Mouse (Mus musculus): ENCODE measurements around the gene Hexim1. TPM values are rescaled to one million over a fixed set of nuclear protein-coding genes. Genes with fewer than 3 reads are reported as not detected.
A peak's percentile ranks its signal among the peaks of the same experiment; 100 is the strongest.

The Hexim1 gene
- total RNA-seq, 2 experiments from 2014 or later = 43.7 to 45.4 TPM

DNA sequence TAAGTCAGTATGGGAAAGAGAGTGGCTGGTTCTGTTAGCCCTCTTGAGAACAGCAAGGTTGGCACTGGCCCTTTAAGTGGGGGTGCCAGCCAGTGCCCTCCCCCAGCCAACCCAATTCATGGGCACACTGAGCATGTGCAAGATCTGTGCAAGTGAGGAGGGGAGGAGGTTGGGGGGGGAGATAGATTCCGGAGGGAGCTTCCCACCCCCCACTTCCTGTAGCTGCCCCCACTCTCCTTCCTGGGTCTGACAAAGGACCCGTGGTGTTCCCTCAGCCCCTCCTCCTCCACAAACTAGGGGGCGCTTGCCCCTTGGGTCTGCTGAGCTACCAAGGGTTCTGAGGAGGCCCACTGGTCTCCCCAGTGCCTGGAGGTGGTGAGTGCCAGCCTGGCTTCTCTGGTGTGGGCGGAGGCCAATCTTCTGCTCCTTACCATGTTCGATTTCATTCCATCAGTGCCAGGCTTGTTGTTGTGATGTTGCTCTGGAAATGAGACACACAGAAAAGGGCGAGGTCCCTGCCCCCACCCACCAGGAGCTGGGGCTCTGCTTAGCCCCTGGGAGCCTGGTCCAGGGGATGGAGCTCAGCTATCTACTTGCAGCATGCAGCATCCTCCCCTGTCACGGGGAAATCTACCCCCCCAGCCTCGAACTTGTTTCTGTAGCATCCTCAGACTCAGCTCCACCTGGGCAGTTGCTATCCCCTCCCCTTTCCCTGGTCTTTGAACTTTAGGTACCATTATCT lies 26.6 kb downstream of the Hexim1 start:
- DNase-seq (ENCODE audit: low spot score in 2 of 2) = peak; percentile 88 to 94
- intact Hi-C loops (cut with DNase I) = no loop called here

DNA sequence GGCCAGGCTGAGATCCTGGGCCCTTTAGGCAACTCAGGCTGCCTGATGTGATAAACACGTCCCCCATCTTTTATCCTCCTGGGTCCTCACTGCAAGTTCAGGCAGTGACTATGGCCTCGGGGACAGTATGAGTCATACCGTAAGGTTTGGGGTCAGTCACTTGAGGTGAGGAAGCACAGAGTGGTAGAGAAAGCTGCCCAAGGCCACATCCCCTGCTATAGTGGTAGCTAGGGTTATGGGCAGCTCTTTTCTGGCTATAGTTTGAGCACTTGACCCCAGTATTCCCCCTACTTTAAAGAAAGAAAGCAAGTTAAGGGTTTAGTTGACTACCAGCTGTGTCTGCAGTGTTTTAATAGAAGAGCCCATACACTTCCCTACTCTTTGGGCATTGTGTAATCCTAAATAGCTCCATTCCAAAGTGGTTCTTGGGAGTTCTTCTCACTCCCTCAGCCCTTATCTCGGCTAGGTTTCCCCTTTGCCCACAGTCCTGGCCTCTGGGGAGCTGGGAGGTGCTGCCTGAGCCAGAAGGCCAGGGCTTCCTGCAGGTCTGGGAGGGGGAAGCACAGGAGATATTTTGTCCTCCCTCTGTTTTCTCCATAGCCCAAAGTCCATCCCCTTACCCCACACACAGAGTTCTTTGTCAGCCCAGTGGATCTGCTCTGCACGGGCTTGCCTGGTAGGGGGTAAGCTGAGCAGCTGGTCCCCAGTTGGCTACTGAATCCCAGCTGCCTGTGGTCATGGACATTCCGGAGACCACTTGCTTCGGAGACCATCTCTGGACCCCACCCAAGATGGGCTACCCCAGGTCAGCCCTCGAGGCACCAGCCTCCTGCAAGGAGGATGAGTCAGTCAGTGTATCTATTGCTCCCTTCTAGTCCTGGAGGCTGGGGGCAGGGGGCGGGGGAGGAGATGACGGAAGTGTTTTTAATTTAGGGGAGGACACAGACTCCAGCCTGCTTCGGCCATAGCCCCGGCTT lies 28.6 kb downstream of the Hexim1 start:
- intact Hi-C loops (cut with DNase I) = no loop called here

DNA sequence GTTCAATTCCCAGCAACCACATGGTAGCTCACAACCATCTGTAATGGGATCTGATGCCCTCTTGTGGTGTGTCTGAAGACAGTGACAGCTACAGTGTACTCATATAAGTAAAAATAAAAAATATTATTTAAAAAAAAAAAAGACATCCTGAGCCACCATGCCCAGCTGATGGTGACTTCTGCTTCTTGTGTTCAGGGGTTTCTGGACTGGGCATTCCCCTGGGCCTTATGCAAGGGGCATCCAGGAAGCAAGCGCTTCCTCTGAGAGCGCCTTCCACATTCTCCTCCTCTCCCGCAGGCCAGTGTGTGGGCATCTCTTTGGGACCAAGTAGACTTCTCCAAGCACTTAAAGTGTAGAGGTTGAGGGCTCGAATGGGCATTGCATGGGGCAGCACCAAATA lies 30.4 kb downstream of the Hexim1 start:
- no peak for DNase-seq (ENCODE audit: low spot score in 2 of 2)
- intact Hi-C loops (cut with DNase I) = no loop called here

More for the DNA sequence above, 28.6 kb downstream of the Hexim1 start:
- DNase-seq (ENCODE audit: low spot score in 2 of 2) = no peak

DNA sequence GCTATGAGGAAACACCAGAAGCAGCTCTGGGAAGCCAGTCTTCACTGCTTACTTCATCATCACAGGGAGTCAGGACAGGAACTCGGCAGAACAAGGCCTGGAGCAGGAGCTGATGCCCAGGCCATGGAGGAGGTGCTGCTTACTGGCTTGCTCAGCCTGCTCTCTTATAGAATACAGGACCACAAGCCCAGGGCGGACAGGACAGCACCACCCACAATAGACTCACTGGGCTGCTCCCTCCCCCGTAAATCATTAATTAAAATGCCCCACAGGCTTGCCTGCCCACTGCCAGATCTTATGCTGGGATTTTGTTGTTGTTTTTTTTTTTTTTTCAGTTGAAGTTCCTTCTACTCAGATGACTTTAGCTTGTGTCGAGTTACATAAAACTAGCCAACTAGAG lies 31.7 kb downstream of the Hexim1 start:
- DNase-seq (ENCODE audit: low spot score in 2 of 2) = no peak
- intact Hi-C loops (cut with DNase I) = no loop called here

DNA sequence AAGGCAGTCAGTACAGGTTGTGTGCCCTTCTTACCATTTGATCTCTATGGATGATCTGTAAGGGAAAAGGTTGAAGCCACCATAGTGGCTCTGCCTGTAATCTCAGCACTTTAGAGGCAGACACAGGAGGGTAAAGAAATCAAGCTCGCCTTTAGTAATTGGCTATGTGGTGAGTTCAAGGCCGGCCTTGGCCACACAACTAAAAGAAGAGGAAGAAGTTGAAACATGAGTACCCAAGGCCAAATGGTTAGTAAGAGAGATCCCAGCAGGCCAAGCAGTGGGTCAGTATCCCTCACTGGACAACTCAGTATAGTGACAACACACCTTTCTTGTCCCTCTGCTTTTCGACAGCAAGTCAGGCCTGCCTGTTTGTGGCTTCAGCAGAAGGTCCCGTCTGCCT lies 33.7 kb downstream of the Hexim1 start:
- DNase-seq (ENCODE audit: low spot score in 2 of 2) = no peak
- intact Hi-C loops (cut with DNase I) = no loop called here

DNA sequence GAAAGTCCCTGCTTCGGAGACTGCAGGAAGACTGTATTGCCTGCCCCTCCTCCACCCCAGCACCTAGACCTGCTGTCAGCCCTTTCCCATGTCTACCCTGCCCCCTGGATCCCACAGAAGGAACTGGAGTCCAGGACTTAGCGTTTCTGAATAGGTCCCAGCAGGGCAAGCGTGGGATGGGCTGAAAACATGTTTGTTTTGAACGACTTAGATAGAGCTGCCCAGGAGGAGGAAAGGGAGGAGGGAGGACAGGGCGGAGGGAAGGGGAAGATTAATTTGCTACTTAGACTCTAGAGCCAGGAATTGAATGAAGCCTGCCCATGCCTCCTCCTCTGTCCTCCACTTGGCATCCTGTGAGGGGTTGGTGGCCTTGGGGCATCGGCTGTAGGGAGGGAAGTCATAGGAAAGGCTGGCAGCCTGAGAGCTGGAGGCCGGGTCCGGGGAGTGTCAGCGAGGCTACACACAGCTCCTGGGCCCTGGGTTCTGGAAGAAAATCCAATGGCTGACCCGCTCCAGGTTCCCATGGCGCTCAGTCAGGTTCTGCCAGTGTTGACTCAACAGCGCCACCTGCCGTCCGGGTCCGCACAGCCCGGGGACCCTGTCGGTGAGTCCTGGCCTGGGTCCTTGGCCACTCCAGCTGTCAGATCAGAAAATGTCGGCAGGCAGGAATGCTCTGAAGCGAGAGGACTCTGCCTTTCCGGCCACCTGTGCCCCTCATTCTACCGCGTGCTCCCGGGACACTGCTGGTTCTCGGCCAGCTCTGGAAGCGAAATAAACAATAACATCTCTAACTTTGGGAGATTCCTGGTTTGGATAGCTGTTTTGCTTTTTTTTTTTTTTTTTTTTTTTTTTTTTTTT lies 42.8 kb downstream of the Hexim1 start:
- peak; percentile 90 to 93 for DNase-seq (ENCODE audit: low spot score in 2 of 2)
- intact Hi-C loops (cut with DNase I) = loop anchor here (1.0 kb wide), 2 partner anchors 42 to 57 kb away; no protein-coding TSS in a partner anchor

DNA sequence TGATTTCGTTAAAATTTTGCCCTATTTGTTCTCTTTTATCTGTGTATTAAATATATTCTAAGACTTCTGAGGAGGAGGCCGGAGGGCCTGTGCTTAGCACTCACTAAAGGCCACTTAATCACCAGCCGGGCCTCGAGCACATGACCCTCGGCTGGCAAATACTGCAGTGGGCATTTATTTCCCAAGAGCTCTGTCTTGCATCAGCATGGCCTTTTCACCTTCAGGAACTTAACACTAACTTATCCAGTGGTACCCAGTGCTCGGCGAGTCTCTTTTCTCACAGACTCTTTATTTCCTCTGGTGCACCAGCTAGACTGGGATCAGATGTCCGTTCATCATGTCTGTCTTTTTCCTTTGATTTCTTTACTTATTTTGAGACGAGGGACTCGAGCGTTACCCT lies 44.7 kb downstream of the Hexim1 start:
- intact Hi-C loops (cut with DNase I) = no loop called here
- DNase-seq (ENCODE audit: low spot score in 2 of 2) = no peak

DNA sequence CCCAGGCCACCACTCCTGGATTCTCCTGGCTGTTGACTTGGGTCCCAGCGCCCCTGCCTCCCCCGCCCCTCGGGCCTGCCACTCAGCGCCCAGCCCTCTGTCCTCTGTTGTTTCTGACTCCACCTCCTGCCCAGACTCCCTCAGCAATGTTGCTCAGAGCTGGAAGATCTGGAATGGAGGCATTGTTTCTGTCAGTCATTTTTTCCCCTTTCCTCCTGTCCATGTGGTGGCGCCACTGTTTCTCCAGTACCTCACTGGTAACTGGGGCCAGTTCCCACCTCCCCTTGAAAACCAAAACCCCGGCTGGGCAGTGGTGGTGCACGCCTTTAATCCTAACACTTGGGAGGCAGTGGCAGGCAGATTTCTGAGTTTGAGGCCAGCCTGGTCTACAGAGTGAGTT lies 45.4 kb downstream of the Hexim1 start:
- intact Hi-C loops (cut with DNase I) = no loop called here
- no peak for DNase-seq (ENCODE audit: low spot score in 2 of 2)

DNA sequence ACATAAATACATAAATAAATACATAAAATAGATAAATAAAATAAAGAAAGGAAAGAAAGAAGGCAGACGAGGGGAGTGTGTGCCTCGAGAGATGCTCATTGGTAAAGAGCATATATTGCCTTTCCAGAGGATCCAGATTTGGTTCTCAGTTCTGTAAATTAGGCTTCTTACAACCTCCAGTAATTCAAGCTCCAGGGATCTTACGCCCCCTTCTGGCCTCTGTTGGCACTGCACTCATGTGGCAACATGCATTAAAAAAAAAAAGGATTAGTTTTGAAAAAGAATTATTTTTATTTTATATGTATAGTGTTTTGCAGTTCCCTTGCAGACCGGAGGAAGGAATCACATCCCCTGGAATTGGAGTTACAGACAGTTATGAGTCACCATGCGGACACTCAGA lies 46.1 kb downstream of the Hexim1 start:
- no peak for DNase-seq (ENCODE audit: low spot score in 2 of 2)
- intact Hi-C loops (cut with DNase I) = no loop called here

DNA sequence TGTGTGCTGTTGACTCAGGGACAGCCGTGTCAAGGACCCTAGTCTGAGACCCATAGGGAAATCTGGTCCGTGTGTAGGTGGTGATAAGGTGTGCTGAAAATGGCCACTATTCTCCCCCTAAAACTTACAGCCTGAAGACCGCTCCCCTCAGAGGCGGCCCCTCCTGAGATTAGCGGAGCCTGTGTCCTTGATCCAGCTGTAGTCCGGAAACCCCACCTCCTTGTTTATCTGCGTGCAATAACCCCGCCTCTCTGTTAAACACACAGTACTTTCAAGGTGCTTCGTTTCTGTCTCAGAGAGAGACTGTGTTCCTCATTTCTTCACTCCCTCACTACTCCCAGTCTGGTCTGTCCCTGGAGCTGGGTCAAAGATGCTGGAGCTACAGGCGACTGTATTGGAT lies 48.4 kb downstream of the Hexim1 start:
- no peak for DNase-seq (ENCODE audit: low spot score in 2 of 2)
- intact Hi-C loops (cut with DNase I) = no loop called here

DNA sequence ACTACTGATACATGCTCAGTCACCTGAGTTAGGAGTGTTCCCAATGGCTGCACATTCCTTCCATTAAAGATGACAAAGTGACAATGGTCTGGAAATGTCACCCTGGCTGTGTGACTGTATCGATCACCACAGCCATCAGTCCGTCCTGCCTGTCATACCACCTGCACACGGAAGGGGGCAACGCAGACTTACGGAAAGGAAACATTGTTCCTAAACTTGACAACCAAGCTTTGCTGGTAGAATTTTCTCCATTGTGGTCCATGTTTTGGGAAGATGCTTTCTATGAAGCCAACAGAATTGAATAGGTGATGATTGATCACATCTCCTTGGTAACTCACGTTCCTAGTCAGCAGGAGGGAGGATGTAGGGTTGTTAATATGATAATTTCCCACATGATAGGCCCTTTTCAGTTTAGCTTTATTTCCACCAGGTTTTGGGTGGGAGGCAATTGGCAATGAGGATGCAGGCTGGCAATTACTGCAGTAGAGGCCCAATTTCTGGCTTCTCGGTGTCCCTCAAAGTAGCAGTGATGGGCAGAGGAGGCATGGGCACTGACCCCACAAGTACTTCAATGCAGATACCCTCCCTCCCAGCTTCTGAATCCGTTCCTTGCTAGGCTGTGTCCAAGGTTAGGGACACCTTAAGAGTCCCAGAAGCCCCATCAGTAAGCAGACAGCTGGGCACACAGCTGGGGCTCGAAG lies 52.8 kb downstream of the Hexim1 start:
- intact Hi-C loops (cut with DNase I) = loop anchor here (1.0 kb wide), 1 partner anchor 156 kb away; no protein-coding TSS in a partner anchor
- peak; percentile 80 for DNase-seq (ENCODE audit: low spot score in 2 of 2)

Other genes starting within 250 kb of the Hexim1 start
- 100 to 1,000 TPM; 111 to 113 TPM for gene Eftud2, start 235.2 kb upstream of the Hexim1 start, total RNA-seq (2021)
- gene Ccdc103, start 235.0 kb upstream of the Hexim1 start, total RNA-seq (2021) = 1 to 10 TPM; 2.0 to 2.1 TPM
- under 1 TPM; 0.22 to 0.36 TPM for gene Fam187a, start 231.1 kb upstream of the Hexim1 start, total RNA-seq (2021)
- 100 to 1,000 TPM in 1 of 2 experiments, 10 to 100 TPM in 1; 96.5 to 141 TPM for gene Gfap, start 215.3 kb upstream of the Hexim1 start, total RNA-seq (2021)
- under 1 TPM; 0.57 to 0.93 TPM for gene Kif18b, start 191.1 kb upstream of the Hexim1 start, total RNA-seq (2021)
- 10 to 100 TPM; 20.7 to 25.2 TPM for gene C1ql1, start 169.5 kb upstream of the Hexim1 start, total RNA-seq (2021)
- 100 to 1,000 TPM; 105 to 107 TPM for gene Nmt1, start 88.0 kb upstream of the Hexim1 start, total RNA-seq (2021)
- gene Dcakd, start 87.9 kb upstream of the Hexim1 start, total RNA-seq (2021) = 10 to 100 TPM; 90.2 to 93.2 TPM
- 10 to 100 TPM; 14.1 to 14.7 TPM for gene Plcd3, start 14.6 kb upstream of the Hexim1 start, total RNA-seq (2021)
- 10 to 100 TPM; 71.3 to 71.5 TPM for gene Acbd4, start 14.5 kb upstream of the Hexim1 start, total RNA-seq (2021)
- gene Hexim2, start 16.2 kb downstream of the Hexim1 start, total RNA-seq (2021) = 10 to 100 TPM; 15.4 TPM
- gene Fmnl1, start 54.9 kb downstream of the Hexim1 start, total RNA-seq (2021) = 100 to 1,000 TPM; 132 to 143 TPM
- gene 1700023F06Rik, start 92.3 kb downstream of the Hexim1 start, total RNA-seq (2021) = 1 to 10 TPM; 2.3 TPM
- gene Spata32, start 102.2 kb downstream of the Hexim1 start, total RNA-seq (2021) = 1 to 10 TPM; 1.0 to 1.2 TPM
- gene Map3k14, start 151.2 kb downstream of the Hexim1 start, total RNA-seq (2021) = 1 to 10 TPM; 2.6 to 3.8 TPM
- 10 to 100 TPM; 10.8 to 12.4 TPM for gene Arhgap27, start 247.5 kb downstream of the Hexim1 start, total RNA-seq (2021)